Mouse (Mus musculus): Measurements from ENCODE around the gene Pex5l. TPM values are rescaled to one million over a fixed set of nuclear protein-coding genes. Genes with fewer than 3 reads are reported as not detected.

Pex5l gene
- polyA plus RNA-seq, 1 experiment from 2014 or later: 0.45 TPM

DNA sequence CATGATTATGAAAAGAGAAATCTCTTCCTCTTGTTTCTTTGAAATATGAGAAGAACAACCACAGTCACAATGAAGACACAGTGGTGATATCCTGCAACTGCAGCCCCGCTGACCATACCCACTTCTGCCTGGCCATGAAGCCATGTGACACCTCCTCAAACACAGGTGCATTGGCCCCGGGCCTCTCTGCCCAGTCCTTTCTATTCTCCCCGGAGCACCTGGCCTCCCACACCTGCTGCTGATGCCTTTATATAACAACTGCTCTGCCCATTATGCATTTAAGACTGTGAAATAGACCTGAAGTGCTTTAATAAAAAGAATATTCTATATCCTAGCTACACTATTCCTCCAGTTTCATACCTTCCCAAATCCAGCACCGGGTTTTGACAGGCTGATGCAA is 54.8 kb downstream of the Pex5l start:
- H3K4me1 ChIP-seq: no peaks in the 10 kb centered on the region
- no peak overlapping the region for H3K4me2 ChIP-seq
- no peak overlapping the region for H3K27ac ChIP-seq
- no peaks in the 10 kb centered on the region for H3K36me3 ChIP-seq
- no peak overlapping the region for H3K9ac ChIP-seq
- H3K9me3 ChIP-seq (replicated peaks): no peaks in the 10 kb centered on the region
- ATAC-seq (replicated peaks; ENCODE audit: low FRiP score): no peak
- no peaks in the 10 kb centered on the region for H3K27me3 ChIP-seq
- WGBS: 70% methylated on average over 4 of the region's 4 CpGs
- H3K4me3 ChIP-seq (replicated peaks): no peak overlapping the region

DNA sequence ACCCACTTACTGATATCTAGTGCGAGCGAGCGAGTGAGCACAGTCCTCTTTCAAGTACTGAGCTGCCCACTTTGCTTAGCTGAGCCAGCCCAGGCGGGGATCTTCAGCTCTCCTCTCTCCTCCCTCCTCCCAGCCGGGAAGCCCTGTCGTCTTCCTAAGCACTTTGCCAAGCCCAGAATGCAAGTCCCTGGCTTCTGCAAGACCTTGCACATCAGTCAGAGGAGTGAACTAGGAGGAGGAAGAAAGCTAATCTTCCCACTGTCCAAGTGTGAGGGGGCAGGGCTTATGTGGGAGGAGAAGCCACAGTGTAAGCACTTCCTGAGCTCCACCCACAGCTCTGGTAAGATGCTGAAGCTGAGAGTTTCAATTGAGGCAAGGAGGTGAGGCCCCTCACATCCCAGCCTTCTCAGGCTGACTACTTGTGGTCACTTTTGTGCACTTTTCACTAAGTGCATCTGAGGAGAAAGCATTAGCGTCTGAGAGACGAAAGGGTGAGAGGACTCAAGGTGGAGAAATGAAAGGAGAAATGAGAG is 60.2 kb downstream of the Pex5l start:
- ATAC-seq (replicated peaks; ENCODE audit: low FRiP score): peak; percentile 87
- H3K4me1 ChIP-seq: 0 out of 2 replicates have a peak, but pooled peaks cover 7% of the 10 kb centered on the region
- H3K27me3 ChIP-seq: no peaks in the 10 kb centered on the region
- 21% methylated on average over 8 of the region's 8 CpGs for WGBS
- H3K36me3 ChIP-seq: no peaks in the 10 kb centered on the region
- no peak overlapping the region for H3K4me3 ChIP-seq (replicated peaks)
- H3K9ac ChIP-seq: no peak overlapping the region
- H3K4me2 ChIP-seq: peak overlapping the region; percentile 43
- H3K27ac ChIP-seq: no peak overlapping the region
- H3K9me3 ChIP-seq (replicated peaks): no peaks in the 10 kb centered on the region

DNA sequence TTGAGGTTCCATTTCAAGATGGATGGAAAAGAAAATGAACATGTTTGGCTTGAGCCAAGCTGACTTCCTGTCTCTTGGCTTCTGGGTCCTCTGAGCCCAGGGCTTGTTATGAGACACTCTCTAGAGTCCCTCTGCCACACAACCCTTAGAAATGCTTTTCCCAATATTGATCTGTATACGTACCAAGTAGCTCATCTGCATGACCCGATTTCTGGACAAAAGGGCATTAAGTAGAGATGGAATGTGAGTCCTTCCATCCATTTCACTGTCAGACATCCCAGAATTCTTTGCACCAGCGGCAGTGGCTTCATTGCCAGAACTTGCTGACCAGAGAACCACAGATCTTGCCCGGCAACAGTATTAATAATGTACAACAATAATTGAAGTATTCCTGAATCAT is 61.3 kb downstream of the Pex5l start:
- no peak for ATAC-seq (replicated peaks; ENCODE audit: low FRiP score)
- no peaks in the 10 kb centered on the region for H3K27me3 ChIP-seq
- no peaks in the 10 kb centered on the region for H3K9me3 ChIP-seq (replicated peaks)
- H3K27ac ChIP-seq: no peak overlapping the region
- WGBS: 87% methylated on average over 4 of the region's 4 CpGs
- H3K4me1 ChIP-seq: 0 out of 2 replicates have a peak, but pooled peaks cover 7% of the 10 kb centered on the region
- no peak overlapping the region for H3K9ac ChIP-seq
- H3K4me2 ChIP-seq: no peak overlapping the region
- H3K36me3 ChIP-seq: no peaks in the 10 kb centered on the region
- no peak overlapping the region for H3K4me3 ChIP-seq (replicated peaks)

DNA sequence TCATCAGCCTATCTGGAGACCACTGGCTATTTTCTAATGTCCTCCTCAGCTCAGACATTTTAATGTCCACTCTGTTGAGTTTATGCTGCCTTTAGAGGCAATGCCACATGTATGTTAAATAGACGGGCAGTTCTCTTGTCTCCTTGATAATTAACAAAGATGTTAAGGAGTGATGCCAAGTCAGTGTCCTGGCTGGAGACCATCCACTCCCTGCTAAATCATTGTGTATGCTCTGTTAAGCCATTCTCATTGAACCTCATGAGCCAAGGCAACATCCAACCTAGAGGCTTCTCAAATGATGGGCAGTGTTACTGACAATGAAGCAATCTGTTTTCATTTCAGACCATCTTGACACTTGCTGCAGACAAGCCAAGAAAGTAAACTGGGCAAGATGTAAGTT is 63.4 kb downstream of the Pex5l start:
- Histone ChIP-seq H3K4me1 (0 out of 2 replicates have a peak, but pooled peaks cover 7% of the 10 kb centered on the region), H3K4me3 (replicated peaks) (no peak overlapping the region), H3K27me3 (no peaks in the 10 kb centered on the region), H3K9me3 (replicated peaks) (no peaks in the 10 kb centered on the region), H3K4me2 (no peak overlapping the region), H3K36me3 (no peaks in the 10 kb centered on the region), H3K27ac (no peak overlapping the region), H3K9ac (no peak overlapping the region)
- no peak for ATAC-seq (replicated peaks; ENCODE audit: low FRiP score)
- WGBS: 93% methylated on average over 1 of the region's 1 CpGs

DNA sequence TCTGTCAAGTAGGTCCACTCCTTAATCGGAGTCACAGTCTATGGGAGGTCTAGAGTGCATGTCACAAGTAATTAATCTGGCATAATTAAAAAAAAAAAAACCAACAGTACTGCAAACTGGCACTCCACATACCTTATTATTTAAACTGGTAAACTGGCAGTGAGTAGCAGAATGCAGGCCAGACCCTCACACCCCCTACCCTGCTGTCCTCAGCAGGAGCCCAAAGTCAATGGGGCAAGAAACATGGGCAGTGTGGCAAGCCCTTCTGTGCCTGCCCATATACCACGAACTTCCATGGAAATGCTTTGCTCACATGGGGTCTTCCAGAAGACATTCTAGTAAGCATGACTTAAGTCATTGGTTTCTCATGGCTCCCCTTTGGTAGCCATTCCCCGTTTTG is 63.9 kb downstream of the Pex5l start:
- Histone ChIP-seq H3K36me3 (no peaks in the 10 kb centered on the region), H3K4me3 (replicated peaks) (no peak overlapping the region), H3K4me1 (0 out of 2 replicates have a peak, but pooled peaks cover 7% of the 10 kb centered on the region), H3K9ac (no peak overlapping the region), H3K4me2 (no peak overlapping the region), H3K27ac (no peak overlapping the region), H3K9me3 (replicated peaks) (no peaks in the 10 kb centered on the region), H3K27me3 (no peaks in the 10 kb centered on the region)
- 70% methylated on average over 3 of the region's 3 CpGs for WGBS
- no peak for ATAC-seq (replicated peaks; ENCODE audit: low FRiP score)

DNA sequence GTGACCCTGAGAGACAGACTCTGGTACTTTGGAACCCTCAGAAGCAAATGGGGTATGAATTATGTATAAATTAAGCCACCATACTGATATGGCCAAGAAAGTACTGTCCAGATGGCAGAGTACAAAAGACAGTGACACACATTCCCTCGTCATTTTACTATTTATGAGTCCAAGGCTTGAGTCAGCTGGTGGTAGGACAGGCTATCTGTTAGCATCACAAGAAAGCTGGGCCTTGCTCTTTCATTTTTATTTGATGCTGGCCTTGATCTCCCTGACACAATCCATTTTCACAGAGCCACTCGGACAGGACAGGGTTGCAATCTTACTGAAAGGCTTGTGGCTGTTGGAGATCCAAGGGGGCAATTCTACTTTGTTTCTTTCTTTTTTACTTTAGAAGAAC is 67.4 kb downstream of the Pex5l start:
- Histone ChIP-seq H3K4me3 (replicated peaks) (no peak overlapping the region), H3K9ac (no peak overlapping the region), H3K36me3 (no peaks in the 10 kb centered on the region), H3K4me2 (no peak overlapping the region), H3K27me3 (no peaks in the 10 kb centered on the region), H3K27ac (no peak overlapping the region), H3K4me1 (no peaks in the 10 kb centered on the region), H3K9me3 (replicated peaks) (no peaks in the 10 kb centered on the region)
- 77% methylated on average over 2 of the region's 2 CpGs for WGBS
- no peak for ATAC-seq (replicated peaks; ENCODE audit: low FRiP score)

DNA sequence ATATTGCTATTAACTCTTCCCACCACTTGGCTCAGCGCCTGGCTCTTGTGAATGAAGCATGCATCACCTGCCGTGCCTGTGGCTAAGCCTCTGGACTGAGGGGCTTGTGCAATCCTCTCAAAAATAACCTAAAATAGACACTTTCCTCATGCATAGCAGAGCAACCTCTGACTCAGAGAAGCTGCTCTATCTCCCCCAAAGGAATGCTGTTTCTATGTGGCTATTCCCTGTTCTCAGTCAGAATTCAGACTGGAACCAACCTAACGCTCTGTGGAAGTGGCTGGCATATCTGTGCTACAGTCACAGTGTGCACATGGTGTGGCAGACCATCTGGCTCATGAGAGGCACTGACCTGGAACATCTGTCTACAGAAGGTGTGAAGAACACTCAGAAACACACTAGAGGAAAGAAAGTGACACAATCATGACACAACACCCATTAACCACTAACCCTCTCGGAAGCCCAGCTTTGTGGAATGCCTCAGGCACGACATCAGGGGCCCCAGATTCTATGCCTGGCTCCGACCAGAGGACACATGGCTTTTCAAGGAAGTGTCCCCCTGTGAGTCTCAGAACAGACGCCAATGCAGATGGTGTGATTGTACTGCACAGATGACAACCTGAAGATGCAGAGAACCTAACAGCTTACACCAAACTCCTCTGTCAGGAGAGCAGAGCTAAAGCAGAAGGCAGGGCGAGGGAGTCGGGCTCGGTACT is 68.6 kb downstream of the Pex5l start:
- Histone ChIP-seq H3K9me3 (replicated peaks) (no peaks in the 10 kb centered on the region), H3K27ac (no peak overlapping the region), H3K4me2 (no peak overlapping the region), H3K4me1 (no peaks in the 10 kb centered on the region), H3K27me3 (no peaks in the 10 kb centered on the region), H3K36me3 (no peaks in the 10 kb centered on the region), H3K9ac (no peak overlapping the region), H3K4me3 (replicated peaks) (no peak overlapping the region)
- no peak for ATAC-seq (replicated peaks; ENCODE audit: low FRiP score)
- WGBS: 59% methylated on average over 10 of the region's 10 CpGs

DNA sequence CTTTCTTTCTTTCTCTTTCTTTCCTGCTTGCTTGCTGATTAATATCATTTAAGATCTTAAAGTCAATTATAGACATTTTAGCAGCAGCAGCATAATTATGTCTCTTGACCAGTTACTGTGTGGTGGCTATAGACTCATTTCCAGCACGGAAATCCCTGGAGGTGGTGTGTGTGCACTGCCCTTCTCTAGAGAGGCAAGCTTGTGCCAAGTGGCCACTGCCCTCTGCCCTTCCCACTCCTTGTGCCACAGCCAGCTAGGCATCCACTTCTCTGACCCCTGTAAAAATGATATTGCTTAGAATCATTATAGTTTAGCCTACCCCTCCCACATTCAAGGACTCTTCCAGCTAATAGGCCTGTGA is 69.2 kb downstream of the Pex5l start:
- no peaks in the 10 kb centered on the region for H3K9me3 ChIP-seq (replicated peaks)
- H3K27me3 ChIP-seq: no peaks in the 10 kb centered on the region
- WGBS: 83% methylated on average over 1 of the region's 1 CpGs
- no peak for ATAC-seq (replicated peaks; ENCODE audit: low FRiP score)
- no peak overlapping the region for H3K4me3 ChIP-seq (replicated peaks)
- no peaks in the 10 kb centered on the region for H3K36me3 ChIP-seq
- no peak overlapping the region for H3K9ac ChIP-seq
- H3K27ac ChIP-seq: no peak overlapping the region
- no peaks in the 10 kb centered on the region for H3K4me1 ChIP-seq
- H3K4me2 ChIP-seq: no peak overlapping the region

DNA sequence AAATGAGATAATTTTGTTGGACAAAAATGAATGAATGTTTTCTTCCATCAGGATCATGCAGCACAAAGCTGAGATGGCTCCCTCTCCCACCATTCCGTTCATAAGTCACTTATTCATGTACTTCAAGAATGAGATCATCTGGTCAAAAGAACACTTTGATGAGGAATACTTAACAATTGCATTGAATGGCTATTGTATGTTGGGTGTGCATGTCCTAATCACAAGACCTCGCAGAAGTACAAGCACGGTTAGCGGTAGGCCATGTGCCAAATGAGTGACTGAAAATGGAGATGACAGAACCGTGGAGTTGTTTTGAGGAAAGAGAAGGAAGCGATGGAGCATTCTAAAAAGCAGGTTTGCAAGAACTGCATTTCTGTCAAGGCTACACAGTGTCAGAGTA is 72.3 kb downstream of the Pex5l start:
- no peak for ATAC-seq (replicated peaks; ENCODE audit: low FRiP score)
- 91% methylated on average over 6 of the region's 6 CpGs for WGBS
- H3K4me1 ChIP-seq: no peaks in the 10 kb centered on the region
- H3K4me3 ChIP-seq (replicated peaks): no peak overlapping the region
- no peaks in the 10 kb centered on the region for H3K36me3 ChIP-seq
- H3K9ac ChIP-seq: no peak overlapping the region
- no peaks in the 10 kb centered on the region for H3K27me3 ChIP-seq
- H3K4me2 ChIP-seq: no peak overlapping the region
- no peak overlapping the region for H3K27ac ChIP-seq
- no peaks in the 10 kb centered on the region for H3K9me3 ChIP-seq (replicated peaks)

DNA sequence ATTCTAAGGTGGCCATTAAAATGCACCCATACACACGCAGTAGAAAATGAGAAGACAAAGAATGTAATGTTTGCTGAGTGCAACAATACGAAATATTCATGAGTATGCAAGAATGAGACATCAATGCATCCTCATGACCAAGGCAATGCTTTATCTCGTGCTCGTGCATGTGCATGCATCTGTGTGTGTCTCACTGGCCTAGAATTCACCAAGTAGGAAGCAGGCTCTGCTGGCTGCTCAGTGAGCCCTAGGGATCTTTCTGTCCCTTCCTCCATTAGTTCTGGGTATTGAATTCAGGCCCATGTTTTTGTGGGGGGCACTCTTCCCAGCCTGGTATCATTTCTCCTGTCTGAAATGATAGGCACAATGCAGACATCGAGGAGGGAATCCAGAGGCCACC is 74.9 kb downstream of the Pex5l start:
- Histone ChIP-seq H3K4me1 (no peaks in the 10 kb centered on the region), H3K9ac (no peak overlapping the region), H3K27me3 (no peaks in the 10 kb centered on the region), H3K27ac (no peak overlapping the region), H3K36me3 (no peaks in the 10 kb centered on the region), H3K9me3 (replicated peaks) (no peaks in the 10 kb centered on the region), H3K4me2 (no peak overlapping the region), H3K4me3 (replicated peaks) (no peak overlapping the region)
- 78% methylated on average over 5 of the region's 5 CpGs for WGBS
- no peak for ATAC-seq (replicated peaks; ENCODE audit: low FRiP score)

DNA sequence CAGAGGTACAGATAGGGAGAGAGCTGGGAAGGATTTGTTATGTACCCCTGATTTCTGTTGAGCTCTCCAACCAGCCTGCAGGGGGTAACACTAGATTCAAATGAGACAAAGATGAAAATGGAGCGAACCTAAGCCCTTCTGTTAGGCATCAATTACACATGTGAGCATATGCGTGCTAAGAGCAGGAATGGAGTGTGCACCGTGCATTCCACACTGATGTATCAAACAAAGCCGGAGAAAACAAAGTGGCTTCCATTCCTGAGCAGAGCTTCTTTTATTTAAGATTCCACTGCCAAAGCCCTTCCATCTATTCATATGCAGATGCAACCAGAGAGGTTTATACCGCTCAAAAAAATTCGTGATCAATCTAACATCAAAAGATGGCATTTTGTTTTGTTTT is 79.5 kb downstream of the Pex5l start:
- no peak for ATAC-seq (replicated peaks; ENCODE audit: low FRiP score)
- Histone ChIP-seq H3K27ac (no peak overlapping the region), H3K9me3 (replicated peaks) (no peaks in the 10 kb centered on the region), H3K4me3 (replicated peaks) (no peak overlapping the region), H3K4me2 (no peak overlapping the region), H3K27me3 (no peaks in the 10 kb centered on the region), H3K36me3 (no peaks in the 10 kb centered on the region), H3K4me1 (no peaks in the 10 kb centered on the region), H3K9ac (no peak overlapping the region)
- 65% methylated on average over 6 of the region's 6 CpGs for WGBS

DNA sequence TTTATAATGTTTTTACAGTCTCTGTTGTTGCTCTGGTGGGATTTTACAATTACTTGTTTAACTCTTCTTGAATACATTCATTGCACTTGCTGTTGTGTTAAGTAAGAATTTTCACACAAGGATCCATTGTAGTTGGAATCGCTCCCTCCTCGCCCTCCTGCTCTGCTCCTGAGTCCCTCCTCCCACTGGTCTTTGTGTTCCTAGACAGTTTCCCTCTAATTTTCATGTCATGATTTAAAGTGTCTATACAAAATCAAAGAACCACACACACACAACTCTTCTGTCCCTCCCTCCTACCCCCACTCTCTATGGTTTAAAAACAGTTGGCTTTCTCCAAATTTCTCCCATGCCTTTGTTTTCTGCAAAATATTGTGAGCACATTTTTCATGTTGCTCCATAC is 81.6 kb downstream of the Pex5l start:
- Histone ChIP-seq H3K27ac (no peak overlapping the region), H3K9me3 (replicated peaks) (no peaks in the 10 kb centered on the region), H3K4me2 (no peak overlapping the region), H3K36me3 (no peaks in the 10 kb centered on the region), H3K4me3 (replicated peaks) (no peak overlapping the region), H3K9ac (no peak overlapping the region), H3K27me3 (no peaks in the 10 kb centered on the region), H3K4me1 (no peaks in the 10 kb centered on the region)
- 79% methylated on average over 2 of the region's 2 CpGs for WGBS
- no peak for ATAC-seq (replicated peaks; ENCODE audit: low FRiP score)

DNA sequence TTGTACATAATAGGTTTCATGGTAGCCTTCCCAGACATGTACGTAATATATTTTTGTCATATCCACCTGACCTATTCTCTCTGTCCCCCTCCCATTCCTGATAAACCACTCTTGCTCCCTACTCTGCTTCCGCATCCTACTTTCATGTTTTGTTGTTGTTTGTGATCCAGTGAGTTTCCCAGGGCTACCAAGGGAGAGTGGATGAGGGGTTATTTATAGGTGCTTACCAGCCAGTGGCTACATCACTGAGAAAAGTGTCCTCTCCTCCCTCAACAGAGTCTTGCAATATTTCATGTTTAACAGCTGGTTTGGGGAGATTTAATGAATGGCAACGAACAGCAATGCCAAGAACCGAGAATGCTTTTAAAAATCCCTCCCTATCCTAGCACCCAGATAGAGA is 82.0 kb downstream of the Pex5l start:
- no peaks in the 10 kb centered on the region for H3K9me3 ChIP-seq (replicated peaks)
- H3K9ac ChIP-seq: no peak overlapping the region
- no peak overlapping the region for H3K4me3 ChIP-seq (replicated peaks)
- H3K4me1 ChIP-seq: no peaks in the 10 kb centered on the region
- H3K27me3 ChIP-seq: no peaks in the 10 kb centered on the region
- 72% methylated on average over 4 of the region's 4 CpGs for WGBS
- no peak overlapping the region for H3K4me2 ChIP-seq
- no peak overlapping the region for H3K27ac ChIP-seq
- H3K36me3 ChIP-seq: no peaks in the 10 kb centered on the region
- ATAC-seq (replicated peaks; ENCODE audit: low FRiP score): no peak

Data from kidney, embryonic 15.5 days (tissue).